Mouse (Mus musculus) forelimb bud, embryonic 11.5 days (tissue): ENCODE results near the gene Phkb.
"Not testable (repeated sequence)": the region's sequence is repeated elsewhere in the genome, so short reads cannot be mapped to it uniquely, and the experiment has no call there.

Experiments
- DNase-seq: peaks from one replicate; pipeline ENCODE4 v3.0.0-alpha.2; 2012; ENCODE audit warnings: low read depth, low spot score

Phkb gene

DNA sequence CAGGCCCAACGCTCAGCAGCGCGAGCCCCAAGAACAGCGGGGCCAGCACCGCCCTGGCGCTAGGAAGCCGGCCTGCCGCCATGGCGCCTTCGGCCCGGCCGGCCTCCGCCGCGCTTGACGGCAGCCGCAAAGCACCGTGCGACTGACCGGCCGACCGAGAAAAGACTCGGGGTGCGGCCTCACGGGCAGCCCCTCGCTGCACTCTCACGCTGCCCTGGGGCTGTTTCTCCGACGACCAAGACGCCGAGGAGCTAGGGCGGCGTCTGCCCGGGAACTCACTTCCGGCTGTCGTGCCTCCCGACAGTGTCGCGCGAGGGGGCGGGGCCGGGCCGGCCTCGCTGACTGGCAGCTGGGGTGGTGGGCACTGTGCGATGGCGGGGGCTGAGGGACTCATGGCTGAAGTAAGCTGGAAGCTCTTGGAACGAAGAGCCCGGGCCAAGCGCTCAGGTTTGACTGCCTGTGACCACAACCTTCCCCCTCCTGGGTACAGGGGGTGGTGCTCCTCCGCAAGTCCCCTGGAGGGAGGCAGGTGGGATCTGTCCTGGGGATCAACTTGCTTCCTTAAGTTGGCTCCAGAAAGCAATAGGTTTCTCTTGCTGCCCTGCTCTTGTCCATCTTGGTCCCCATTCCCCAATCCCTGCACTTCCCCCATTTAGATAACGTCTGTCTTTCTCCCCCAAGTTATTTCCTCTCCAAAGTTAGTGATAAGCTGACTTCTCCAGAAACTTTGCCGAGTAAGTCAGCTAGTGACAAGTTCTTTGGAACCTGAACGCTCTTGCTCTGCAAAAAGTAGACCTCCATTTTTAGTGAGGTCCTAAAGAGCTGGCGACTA lies at the start of gene Phkb, which contains the start of gene Itfg1:
TSS of gene Phkb (plus strand) at position 303 of the 832 bp plus-strand sequence.
TSS of gene Itfg1 (minus strand) at position 265 of the 832 bp plus-strand sequence.
- peak; percentile 87 for DNase-seq

DNA sequence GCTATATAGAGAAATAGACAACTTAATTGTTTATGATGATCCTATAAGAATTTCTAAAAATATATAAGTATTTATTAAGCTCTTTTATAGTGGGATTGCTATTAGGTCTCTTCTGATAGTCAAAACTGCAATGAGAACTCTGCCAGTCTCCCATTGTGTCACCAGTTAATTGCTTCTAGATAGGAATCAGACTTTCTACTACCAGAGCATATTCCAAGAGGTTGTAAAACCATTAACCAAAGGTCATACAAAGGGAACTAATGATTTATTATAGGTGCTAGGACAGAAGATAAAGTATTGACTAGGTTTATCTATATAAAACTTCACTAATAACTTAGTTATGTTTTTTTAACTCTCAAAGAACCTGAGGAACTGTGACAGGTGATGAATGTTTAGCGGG lies 44.4 kb upstream of the Phkb start:
- DNase-seq: not testable (repeated sequence)

DNA sequence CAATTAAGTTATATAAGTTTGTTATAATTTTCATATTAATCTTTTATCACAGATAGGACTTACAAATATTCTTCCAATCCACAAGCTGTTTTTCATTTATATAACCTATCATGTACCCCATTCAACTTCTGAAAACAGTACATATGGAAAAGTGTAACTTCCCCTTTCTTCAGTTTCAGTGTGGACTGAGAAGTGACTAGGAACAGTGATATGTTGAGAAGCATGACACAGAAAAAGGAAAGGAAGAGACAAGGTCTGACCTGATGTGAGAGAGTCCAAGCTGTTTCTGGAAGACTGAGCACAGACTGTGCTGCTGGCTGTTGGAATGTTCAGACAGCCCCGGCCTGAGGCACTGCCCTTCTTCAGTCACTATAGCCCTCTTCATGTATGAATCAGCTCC lies 40.6 kb upstream of the Phkb start:
- no peak for DNase-seq

DNA sequence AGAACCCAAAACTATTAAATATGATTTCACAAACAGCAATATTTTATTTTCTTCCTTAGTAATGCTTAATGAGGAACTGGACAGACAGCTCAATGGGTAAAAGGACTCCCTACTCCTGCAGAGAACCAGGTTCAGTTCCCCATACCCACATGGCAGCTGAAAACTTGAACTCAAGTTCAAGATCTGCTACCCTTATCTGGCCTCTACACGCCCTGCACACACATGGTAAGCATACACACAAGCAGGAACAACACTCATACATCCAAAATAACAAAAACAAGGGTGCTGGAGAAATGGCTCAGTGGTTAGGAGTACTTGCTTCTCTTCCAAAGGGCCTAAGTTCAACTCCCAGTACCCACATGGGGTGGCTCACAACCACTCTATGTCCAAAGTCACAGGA lies 39.4 kb upstream of the Phkb start:
- no peak for DNase-seq

DNA sequence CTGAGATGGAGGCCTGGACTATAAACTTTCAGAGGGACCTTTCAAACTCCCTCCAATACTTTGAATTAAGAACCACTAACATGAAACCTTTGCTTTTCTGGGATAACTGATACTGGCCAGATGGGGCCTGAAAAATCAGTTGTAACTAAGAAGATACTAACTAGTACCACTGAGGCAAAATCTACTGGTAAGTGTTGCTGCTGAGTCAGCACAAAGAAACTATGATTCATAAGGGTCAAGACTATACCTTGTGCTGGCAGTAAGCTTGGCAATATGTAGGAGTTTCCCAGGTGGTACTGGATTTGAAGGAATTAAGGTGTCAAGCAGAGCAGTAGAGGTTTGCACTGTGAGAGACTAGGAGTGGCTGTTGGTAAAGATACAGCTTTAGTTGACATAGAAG lies 27.1 kb upstream of the Phkb start:
- DNase-seq: no peak

DNA sequence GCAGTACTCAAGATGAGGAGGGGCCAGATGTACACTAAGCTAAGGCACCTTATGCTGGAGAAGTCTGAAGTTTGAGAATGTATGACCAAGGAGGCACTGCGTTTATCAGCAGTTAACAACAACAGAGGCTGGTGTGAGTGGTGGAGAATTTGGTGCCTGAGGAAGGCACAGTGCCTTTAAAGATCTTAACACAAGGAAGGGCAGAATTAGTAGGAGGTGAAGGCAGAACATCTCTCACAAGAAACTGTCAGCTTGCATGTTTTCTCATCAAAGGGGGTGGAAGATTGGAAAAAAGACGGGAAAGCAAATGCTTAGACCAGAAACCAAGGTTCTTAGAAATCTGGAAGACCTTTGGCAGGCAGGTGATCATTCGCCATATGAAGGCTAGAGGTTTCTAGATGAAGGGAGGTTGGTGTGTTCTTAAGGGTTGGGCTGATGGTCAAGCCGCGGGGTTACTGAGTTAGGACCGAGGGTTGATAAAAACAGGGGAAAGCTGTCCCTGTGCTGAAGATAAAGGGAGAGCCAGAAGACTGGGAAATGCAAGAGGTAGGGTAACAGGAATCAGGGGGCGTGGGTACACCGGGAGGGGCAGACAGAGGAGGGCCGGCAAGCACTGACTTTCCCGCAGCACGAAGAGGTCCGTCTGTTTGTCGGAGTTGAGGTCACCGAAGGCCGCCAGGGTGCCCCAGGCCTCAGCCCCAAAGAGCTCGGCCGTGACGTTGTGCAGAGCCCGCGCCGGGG lies 673 bp upstream of the Phkb start:
- DNase-seq: no peak

DNA sequence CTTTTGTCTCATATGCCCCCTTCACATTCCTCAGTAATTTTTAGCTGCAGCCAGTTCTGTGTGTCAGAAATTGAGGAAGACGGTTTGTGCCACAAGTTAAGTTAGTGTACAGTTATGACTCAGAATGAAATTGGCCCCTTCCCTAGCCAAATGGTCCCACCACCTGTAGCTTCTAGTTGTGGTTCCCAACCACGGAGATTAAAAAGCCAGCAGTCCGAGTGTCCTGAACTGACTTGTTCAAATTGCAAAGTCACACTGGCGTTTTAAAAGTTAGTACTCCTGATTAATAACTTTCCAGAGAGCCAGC lies 683 bp downstream of the Phkb start:
- no peak for DNase-seq

DNA sequence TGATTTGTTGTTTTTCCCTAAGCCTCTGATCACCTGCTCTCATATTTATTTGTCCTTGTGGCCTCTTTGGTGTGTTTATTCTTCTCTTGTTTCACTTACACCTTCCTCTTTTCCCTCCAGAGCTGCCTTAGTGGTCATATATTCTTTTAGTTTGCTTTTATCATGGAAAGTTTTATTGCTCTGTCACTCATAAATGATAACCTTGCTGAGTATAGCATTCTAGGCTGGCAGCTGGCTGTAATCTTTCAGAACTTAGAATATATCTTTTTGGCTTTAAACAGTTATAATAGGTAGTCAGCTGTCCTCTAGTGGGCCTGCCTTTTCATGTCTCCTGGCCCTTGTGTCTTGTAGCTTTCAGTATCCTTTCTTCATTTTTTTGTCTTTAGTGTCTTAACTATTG lies 5.1 kb downstream of the Phkb start:
- no peak for DNase-seq

DNA sequence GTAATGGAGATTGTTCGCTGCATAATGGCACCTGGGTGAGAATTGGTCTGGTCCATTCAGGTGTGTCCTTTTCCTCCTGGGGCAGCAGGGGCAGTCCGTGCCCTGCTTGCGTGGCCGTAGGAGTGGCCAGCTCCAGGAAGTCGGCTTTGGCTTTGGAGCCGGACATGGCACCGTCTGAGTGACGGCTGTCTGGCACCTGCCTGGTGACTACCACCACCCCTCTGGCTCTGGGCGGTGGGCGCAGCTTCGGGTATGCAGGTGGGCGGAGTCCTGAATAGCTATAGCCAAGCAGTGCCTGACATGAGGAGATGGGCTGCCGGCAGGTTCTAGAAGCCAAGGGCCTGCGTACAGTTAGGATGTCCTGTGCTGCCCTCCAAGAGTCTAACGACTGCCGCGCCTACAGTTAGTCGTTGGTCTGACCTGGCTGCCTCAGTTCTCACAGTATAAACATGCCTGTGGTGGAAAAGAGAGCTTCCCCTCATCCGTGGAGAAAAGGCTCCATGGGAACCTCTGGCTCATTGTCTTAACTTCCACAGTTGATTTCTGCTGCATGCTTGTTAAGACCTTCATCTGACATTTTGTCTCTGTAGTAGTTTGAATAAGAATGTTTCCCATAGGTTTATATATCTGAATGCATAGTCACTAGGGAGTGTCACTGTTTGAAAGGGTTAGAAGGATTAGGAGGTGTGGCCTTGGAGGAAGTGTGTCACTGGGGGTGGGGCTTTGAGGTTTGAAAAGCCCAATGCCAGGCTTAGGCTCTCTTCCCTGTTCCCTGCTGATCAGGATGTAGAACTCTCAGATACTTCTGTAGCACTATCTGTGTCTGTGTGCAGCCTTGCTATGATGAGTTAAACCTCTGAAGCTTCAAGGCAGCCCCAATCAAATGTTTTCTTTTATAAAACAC lies 13.7 kb downstream of the Phkb start:
- no peak for DNase-seq

DNA sequence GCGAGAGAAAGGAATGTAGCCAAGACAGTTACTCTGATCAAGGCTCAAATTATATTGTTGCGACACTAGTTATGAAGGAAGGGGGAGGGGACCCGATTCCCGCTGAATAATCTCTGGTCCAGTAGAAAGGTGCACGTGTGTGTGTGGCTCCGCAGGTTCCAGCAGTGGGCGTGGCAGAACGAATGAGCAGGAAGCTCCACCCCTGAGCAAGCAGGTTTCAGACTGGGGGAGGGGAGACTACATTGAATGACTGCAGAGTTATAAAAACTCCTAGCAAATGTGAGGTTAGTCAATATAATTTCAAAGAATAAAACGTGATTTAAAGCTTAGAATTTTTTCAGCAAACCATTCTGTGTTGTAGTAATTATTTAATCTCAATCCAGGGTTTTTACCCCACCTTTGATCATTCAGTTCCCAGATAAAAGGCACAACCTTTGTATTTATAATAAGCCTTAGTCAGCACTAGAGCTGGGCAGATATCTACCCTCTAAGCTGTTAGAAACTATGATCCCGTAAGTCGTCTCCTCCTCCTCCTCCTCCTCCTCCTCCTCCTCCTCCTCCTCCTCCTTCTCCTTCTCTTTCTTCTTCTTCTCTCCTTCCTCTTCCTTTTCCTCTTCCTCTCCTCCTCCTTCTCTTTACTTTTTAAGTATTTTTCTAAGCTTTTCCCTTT lies 16.6 kb downstream of the Phkb start:
- not testable (repeated sequence) for DNase-seq

DNA sequence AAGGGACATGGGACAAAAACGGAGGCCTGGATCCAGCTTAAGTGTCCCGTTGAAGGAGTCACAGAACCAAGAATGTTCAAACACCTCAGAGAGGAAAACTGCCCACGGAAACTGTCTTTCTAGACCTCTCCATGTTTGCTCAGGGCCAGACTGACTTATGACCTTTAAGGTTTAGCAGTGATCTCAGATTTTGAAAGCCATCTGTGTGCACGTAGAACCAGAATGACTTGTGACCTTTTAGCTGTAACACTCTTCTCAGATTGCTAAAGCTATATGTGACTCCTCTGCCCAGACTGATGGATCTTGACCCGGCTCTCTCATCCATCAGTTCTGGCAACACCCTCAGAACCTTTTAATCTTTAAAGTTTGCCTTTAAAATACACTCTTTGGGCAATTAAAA lies 19.9 kb downstream of the Phkb start:
- no peak for DNase-seq

DNA sequence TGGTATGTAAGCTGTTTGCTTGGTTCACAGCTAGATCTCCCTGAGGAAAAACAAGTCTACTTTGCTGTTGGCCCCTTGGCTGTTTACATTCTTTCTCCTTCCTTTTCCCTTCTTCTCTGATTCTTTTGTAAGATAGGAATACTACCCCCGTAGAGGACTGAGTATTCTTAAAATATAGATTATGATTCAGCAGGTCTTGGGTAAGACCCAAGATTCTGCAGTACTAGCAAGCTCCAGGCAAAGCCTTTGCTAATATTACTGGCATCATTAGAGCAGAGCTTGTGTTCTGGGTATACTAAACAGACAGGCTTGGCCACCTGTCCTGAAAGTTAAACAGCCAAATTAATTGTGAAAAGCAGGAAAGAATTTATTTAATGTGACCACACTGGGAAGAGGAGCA lies 21.6 kb downstream of the Phkb start:
- no peak for DNase-seq

DNA sequence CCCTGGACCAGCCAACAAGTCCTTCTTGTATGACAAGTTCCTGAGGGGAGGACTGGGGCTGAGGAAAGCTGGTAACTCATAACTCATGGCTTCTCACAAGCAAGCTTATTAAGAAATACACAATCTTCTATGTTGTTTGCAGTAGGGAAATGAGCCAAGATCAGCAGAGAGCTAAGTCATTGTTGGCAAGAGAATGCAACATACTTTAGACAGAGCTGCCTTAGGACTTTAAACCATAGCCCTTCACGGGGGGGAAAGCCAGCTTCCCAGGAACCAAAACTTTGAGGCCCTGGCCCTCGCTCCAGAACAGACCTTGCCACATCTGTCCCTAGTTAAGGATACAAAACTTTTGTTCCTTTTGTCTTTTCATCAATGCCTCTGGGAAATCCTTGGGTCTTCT lies 30.9 kb downstream of the Phkb start:
- DNase-seq: no peak

DNA sequence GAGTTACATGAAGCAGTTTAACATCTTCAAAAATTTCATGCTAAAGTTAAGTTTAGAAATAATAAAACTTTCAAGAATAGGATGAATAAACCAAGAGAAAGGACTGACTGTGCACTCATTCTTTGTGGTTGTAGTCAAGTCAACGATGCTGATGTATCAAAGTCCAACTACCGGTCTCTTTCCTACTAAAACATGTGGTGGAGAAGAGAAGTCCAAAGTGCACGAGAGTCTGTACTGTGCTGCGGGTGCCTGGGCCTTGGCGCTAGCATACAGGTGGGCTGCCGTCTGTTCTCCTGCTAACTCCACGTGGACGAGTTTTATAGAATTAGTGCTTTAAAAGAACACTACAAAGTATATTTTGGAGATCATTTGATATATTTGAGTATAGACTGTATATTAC lies 37.2 kb downstream of the Phkb start:
- no peak for DNase-seq

DNA sequence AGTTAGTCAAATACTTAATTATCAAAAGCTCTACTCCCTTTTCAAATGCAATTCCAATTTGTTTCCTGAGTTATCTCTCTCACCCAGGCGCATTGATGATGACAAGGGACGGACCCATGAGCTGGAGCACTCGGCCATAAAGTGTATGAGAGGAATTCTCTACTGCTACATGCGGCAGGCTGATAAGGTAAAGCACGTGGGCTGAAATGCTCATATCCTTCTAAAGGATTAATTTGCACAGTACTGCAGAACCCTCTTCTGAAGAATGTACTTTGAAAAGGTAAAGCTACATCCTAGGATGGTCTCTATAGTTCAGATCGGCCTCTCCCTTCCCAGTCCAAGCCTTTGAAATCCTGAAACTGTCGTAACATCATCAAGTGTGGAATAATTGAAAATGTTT lies 38.9 kb downstream of the Phkb start:
- DNase-seq: no peak

DNA sequence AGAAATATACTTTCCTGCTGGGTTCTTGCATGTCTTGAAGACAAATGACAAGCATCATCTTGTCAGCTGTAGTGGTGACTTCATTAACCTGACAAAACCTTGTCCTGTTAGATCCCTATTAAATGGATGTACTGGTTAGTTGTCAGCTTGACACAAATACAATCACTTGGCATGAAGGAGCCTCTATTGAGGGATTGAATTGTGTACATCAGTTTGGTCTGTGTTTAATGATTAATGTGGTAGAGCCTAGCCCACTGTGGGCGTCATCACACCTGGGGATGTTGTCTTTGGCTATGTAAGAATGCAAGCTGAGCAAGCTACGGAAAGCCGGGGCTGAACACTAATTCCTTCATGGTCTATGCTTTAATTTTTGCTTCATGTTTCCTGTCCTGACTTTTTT lies 44.1 kb downstream of the Phkb start:
- DNase-seq: no peak

DNA sequence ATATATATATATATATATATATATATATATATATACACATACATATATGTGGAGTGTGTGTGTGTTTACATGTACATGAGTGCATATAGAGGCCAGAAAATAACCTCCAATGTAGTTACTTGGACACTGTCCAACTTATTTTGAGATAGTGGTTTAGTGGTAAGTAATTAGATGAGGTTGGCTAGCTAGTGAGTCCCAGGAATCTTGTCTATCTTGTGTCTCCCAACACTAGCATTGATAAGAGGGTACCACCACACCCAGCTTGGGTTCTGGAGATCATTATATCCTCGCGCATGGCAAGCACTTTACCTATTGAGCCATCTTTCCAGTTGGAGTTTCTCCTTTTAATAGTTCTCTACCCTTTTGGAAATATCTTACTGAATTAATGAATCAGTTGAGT lies 56.9 kb downstream of the Phkb start:
- DNase-seq: no peak

DNA sequence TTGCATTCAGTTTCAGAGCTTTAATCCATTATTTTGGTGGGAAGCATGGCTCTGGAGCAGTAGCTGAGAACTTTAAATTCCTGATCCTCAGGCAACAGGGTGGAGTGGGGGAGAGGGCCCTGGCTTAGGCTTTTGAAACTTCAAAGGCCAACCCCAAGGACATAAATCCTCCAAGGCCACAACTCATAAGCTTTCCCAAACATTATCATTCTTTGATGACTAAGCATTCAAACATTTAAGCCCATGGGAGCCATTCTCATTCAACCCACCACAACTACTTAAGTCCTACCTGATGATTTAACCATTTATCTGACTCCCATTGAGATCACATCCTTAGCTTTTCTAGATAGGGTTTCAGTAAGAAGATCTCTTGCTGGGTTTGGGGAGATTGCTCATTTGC lies 84.2 kb downstream of the Phkb start:
- DNase-seq: no peak

DNA sequence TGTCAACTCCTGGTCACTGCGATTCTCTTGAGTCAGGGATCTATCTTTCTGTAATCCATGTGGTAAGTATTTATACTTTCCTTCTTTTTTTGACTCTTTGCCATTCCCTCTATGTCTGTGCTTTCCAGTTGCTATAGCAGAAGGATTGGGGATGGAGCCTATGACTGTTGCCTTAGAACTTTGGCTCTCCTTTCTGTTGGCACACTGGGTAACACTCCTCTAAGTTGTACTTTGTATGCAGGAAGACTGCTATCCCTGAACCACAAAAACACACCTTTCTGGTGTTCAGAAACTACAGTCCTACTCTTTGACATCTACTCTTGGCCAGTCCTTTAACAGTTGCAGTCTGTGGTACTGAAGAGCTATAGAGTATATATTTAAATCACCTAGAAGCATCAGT lies 84.8 kb downstream of the Phkb start:
- no peak for DNase-seq

DNA sequence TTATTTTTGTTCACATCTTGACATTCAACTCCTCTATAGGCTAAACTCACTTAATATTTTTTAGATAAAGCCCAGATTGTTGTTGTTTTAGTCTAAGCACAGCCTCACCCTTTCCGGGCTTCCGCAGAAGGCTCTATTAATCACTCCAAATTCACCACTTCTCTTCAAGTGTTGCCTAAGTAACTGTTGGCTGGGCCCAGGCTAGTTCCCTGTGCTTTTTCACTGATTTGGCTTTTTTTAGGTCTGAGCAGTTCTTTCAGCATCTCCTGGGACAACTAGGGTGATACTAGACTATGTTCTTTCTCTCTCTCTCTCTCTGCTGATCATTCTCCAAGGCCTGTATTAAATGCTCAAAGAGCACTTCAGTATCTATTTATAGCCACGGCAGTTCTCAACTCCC lies 85.3 kb downstream of the Phkb start:
- no peak for DNase-seq

DNA sequence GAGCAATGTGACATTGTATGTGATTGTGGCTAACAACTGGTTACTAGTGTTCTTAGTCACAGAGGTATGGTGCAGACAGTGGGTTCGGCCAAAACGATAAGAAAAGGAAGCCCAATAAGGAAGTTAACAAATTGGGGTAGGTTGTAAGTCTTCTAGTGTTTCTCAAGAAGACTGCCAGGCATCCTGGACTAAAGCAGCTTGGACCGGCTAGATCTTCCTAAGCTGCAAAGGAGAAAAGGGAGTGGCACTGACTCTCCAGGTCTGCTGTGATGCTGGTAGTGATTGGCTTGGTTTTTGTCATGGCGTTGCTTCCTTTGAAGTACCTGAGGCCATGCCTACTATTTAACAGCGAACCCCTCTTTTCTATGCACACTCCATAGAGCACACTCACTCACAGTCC lies 95.4 kb downstream of the Phkb start:
- DNase-seq: no peak

DNA sequence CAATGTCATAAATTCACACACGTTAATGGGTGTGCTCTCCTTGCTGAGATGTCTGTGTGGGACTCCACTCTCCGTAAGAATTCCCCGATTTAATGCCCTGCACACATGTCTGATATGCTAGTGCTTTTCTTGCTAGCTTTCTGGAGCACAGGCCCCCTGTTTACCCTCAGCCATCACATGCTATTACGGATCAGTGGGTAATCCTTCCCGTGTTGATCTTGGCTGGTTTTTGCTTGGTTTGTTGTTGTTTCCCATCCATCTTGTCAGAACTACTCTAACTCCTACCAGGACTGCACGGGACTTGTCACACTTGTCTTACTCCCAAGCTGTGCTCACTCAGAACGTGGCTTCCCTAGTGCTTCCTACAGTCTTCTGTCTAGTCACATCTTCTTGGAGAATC lies 96.6 kb downstream of the Phkb start:
- DNase-seq: no peak
